Mouse (Mus musculus): ENCODE measurements around the gene Rd3. TPM values are rescaled to one million over a fixed set of nuclear protein-coding genes. Genes with fewer than 3 reads are reported as not detected.
A peak's percentile ranks its signal among the peaks of the same experiment; 100 is the strongest.

Gene Rd3
- total and polyA plus RNA-seq, 3 experiments, result not detected

DNA sequence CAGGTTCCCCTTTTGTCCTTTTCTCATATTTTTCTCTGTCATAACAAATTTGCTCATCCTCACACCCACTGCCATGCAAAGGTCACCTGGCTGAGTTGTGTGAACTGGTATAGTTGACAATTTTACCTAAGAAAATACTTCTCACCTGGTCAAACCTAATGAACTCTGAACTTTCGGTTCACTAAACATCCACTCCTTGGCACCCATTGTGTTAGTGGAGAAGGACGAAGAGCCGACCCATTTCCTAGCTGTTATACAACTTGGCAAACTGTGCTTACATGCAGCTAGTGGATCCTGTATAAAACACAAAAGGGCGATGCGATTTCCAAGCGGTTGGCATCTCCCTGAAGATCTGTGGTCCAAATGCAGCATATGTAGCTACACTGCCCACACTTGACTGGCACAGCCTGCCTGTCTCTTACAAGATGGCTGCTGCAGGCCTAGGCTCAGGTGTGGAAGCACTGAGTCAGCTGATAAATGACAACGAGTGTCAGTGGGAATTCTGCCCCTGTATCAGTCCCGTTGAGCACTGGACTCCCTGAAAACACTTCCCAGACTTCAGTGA is 19.5 kb downstream of the Rd3 start (continued):
- TF ChIP-seq ELF1 (IDR thresholded peaks at IDR 0.05; ENCODE audit: low read depth, low read length) (no peak), ZKSCAN1 (IDR thresholded peaks at IDR 0.05; ENCODE audit: low read depth, low read length) (no peak), GATA1 (IDR thresholded peaks at IDR 0.05; ENCODE audit: low read depth, low read length) (no peak)

DNA sequence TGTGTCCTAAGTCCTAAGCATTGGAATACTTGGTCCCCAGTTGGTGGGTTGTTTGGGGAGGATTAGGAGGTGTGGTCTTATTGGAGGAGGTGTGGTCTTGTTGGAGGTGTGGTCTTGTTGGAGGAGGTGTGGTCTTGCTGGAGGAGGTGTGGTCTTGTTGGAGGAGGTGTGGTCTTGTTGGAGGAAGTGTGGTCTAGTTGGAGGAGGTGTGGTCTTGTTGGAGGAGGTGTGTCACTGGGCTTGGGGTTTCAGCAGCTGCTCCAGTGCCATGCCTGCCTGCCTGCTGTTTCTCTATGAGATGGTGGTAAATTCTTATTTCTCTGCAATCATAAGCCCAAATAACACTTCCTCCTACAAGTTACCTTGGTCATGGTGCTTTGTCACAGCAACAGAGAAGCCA is 21.9 kb downstream of the Rd3 start:
- H3K27me3 ChIP-seq (ENCODE audit: control insufficient read depth in 1 of 2, insufficient read depth in 2 of 2, low read length in 2 of 2), result no peaks in the 10 kb centered on the region
- H3K27ac ChIP-seq (ENCODE audit: control insufficient read depth, low read depth, low read length), result no peak overlapping the region
- H3K4me3 ChIP-seq (ENCODE audit: control insufficient read depth in 1 of 2, insufficient read depth in 1 of 2, low read depth in 2 of 2, low read length in 2 of 2), result no peak overlapping the region
- peaks cover 0 to 6% of the 10 kb centered on the region in 2 experiments; a peak in 2 of 4 replicates for H3K4me1 ChIP-seq (ENCODE audit: control insufficient read depth in 1 of 2, insufficient read depth in 2 of 2, low read length in 2 of 2)
- no peak overlapping the region for H3K9ac ChIP-seq (ENCODE audit: control insufficient read depth, low read depth, low read length, poor library complexity, severe bottlenecking)
- peak; percentile 29 for DNase-seq (ENCODE audit: low read depth, low spot score)
- TF ChIP-seq NRF1 (IDR thresholded peaks at IDR 0.05; ENCODE audit: insufficient read depth, low read depth, low read length, poor library complexity, severe bottlenecking) (no peak), SMC3 (IDR thresholded peaks at IDR 0.05; ENCODE audit: low read depth, low read length) (no peak), CHD1 (IDR thresholded peaks at IDR 0.05; ENCODE audit: low read depth, low read length) (no peak), MAFK (IDR thresholded peaks at IDR 0.05; ENCODE audit: borderline replicate concordance, low read depth, low read length) (no peak), MAZ (IDR thresholded peaks at IDR 0.05; ENCODE audit: low read depth, low read length) (no peak), MAX (IDR thresholded peaks at IDR 0.05; ENCODE audit: low read length) (no peak), ZC3H11A (IDR thresholded peaks at IDR 0.05; ENCODE audit: low read depth, low read length) (no peak), GABPA (IDR thresholded peaks at IDR 0.05; ENCODE audit: low read depth, low read length) (no peak), NELFE (IDR thresholded peaks at IDR 0.05; ENCODE audit: low read depth, low read length) (no peak), ZMIZ1 (IDR thresholded peaks at IDR 0.05; ENCODE audit: low read depth, low read length) (no peak), ZKSCAN1 (IDR thresholded peaks at IDR 0.05; ENCODE audit: low read depth, low read length) (no peak)
- no peaks in the 10 kb centered on the region for H3K9me3 ChIP-seq (replicated peaks; ENCODE audit: insufficient read depth, low read length)
- peaks cover 0 to 5% of the 10 kb centered on the region in 2 experiments; a peak in 1 of 4 replicates for H3K36me3 ChIP-seq (ENCODE audit: control insufficient read depth in 1 of 2, insufficient read depth in 2 of 2, low read length in 2 of 2)
- no peaks in the 10 kb centered on the region for H3K79me2 ChIP-seq (ENCODE audit: control insufficient read depth, insufficient read depth, low read length, poor library complexity)

Other genes starting within 250 kb of the Rd3 start
- gene Nek2, start 155.9 kb upstream of the Rd3 start, total RNA-seq (2012; rRNA removed), result 34.9 and 35.8 TPM in 2 replicates
- 10 to 100 TPM in 1 of 2 experiments, not detected in 1; 56.5 TPM for gene Nek2, start 155.9 kb upstream of the Rd3 start, polyA plus RNA-seq (2012; ENCODE audit: insufficient read depth in 1 of 2, insufficient read length in 2 of 2, low read depth in 1 of 2, low replicate concordance in 2 of 2, missing spikeins in 1 of 2)
- 10.2 and 10.7 TPM in 2 replicates for gene Slc30a1, start 70.6 kb upstream of the Rd3 start, total RNA-seq (2012; rRNA removed)
- gene Slc30a1, start 70.6 kb upstream of the Rd3 start, polyA plus RNA-seq (2012; ENCODE audit: insufficient read depth in 1 of 2, insufficient read length in 2 of 2, low read depth in 1 of 2, low replicate concordance in 2 of 2, missing spikeins in 1 of 2), result 10 to 100 TPM in 1 of 2 experiments, not detected in 1; 10.4 TPM
- gene Traf5, start 115.2 kb downstream of the Rd3 start, total RNA-seq (2012; rRNA removed), result 3.5 and 4.0 TPM in 2 replicates
- gene Traf5, start 115.2 kb downstream of the Rd3 start, polyA plus RNA-seq (2012; ENCODE audit: insufficient read depth in 1 of 2, insufficient read length in 2 of 2, low read depth in 1 of 2, low replicate concordance in 2 of 2, missing spikeins in 1 of 2), result 1 to 10 TPM in 1 of 2 experiments, not detected in 1; 7.3 TPM
- gene Rcor3, start 160.7 kb downstream of the Rd3 start, total RNA-seq (2012; rRNA removed), result 5.0 and 6.7 TPM in 2 replicates
- 10 to 100 TPM in 1 of 2 experiments, not detected in 1; 15.5 TPM for gene Rcor3, start 160.7 kb downstream of the Rd3 start, polyA plus RNA-seq (2012; ENCODE audit: insufficient read depth in 1 of 2, insufficient read length in 2 of 2, low read depth in 1 of 2, low replicate concordance in 2 of 2, missing spikeins in 1 of 2)
- gene Kcnh1, start 213.4 kb downstream of the Rd3 start, total RNA-seq (2012; rRNA removed), result not detected in 2 replicates
- not detected for gene Kcnh1, start 213.4 kb downstream of the Rd3 start, polyA plus RNA-seq (2012; ENCODE audit: insufficient read depth in 1 of 2, insufficient read length in 2 of 2, low read depth in 1 of 2, low replicate concordance in 2 of 2, missing spikeins in 1 of 2)

Data from MEL (cell line).